Mouse (Mus musculus) cortical plate, adult 2 months (tissue): ENCODE data around the gene Gm43064. TPM values are rescaled to one million over a fixed set of nuclear protein-coding genes. Genes with fewer than 3 reads are reported as not detected.

Source experiments
- H3K27ac ChIP-seq: fragments of 200-500 bp; 2 replicates; pipeline ENCODE4 v1.5.1; 2012; ENCODE audit warnings: low read length, control low read depth, inconsistent platforms; ENCODE audit not compliant: insufficient read depth
- H3K4me1 ChIP-seq: fragments of 200-500 bp; 2 replicates; pipeline ENCODE4 v1.6.1; 2011; ENCODE audit warnings: low read length; ENCODE audit not compliant: control insufficient read depth, insufficient read depth
- H3K4me3 ChIP-seq: fragments of 200-500 bp; 2 replicates; pipeline ENCODE4 v1.5.1; 2011; ENCODE audit warnings: mild to moderate bottlenecking, low read length, control low read depth; ENCODE audit not compliant: insufficient read depth
- CTCF ChIP-seq: fragments of 200-500 bp; IDR thresholded peaks from 2 replicates; pipeline ENCODE4 v1.5.1; 2011; ENCODE audit warnings: mild to moderate bottlenecking, control low read depth, low read length; ENCODE audit not compliant: insufficient read depth; ENCODE audit errors: extremely low read depth
- POLR2A ChIP-seq: fragments of 200-500 bp; IDR thresholded peaks from 2 replicates; pipeline ENCODE4 v1.6.1; 2011; ENCODE audit warnings: mild to moderate bottlenecking, low read length, control low read depth; ENCODE audit not compliant: insufficient read depth; ENCODE audit errors: extremely low read depth
- polyA plus RNA-seq: library from polyadenylated mRNA; depleted of rRNA; stranded (reverse); fragments of >200 nt; gene quantifications from 2 replicates; pipeline ENCODE4 v1.2.3, GENCODE M21; 2012; rRNA removed

The Gm43064 gene
- 0.09 and 0.40 TPM in 2 replicates for polyA plus RNA-seq

- H3K27ac ChIP-seq: peak within 1 kb of the TSS; percentile 86
- peak within 1 kb of the TSS; percentile 73 for H3K4me3 ChIP-seq
- TF ChIP-seq CTCF: no peak
- peak; percentile 88 for TF ChIP-seq POLR2A
- no peaks in the 10 kb centered on the region for H3K4me1 ChIP-seq
Measured at GRCm38 (mm10) chr3:103808891-103809798, at the start of gene Gm43064, which contains the start of the genes Dclre1b and Ap4b1. TSS of gene Gm43064 (plus strand) at chr3:103809573. TSS of gene Dclre1b (minus strand) at chr3:103809444. TSS of gene Ap4b1 (plus strand) at chr3:103809520.

GRCm38 (mm10) chr3:103766789-103767188 is 42.6 kb upstream of the Gm43064 start:
- Histone ChIP-seq H3K4me1 (0 out of 2 replicates have a peak, but pooled peaks cover 2% of the 10 kb centered on the region), H3K27ac (no peak overlapping the region), H3K4me3 (no peak overlapping the region)
- TF ChIP-seq POLR2A: no peak
- no peak for TF ChIP-seq CTCF

GRCm38 (mm10) chr3:103771531-103772130 is 37.7 kb upstream of the Gm43064 start:
- H3K27ac ChIP-seq: 0 out of 2 replicates have a peak overlapping the region, but pooled peaks have one; percentile 21
- TF ChIP-seq POLR2A: no peak
- TF ChIP-seq CTCF: no peak
- no peak overlapping the region for H3K4me3 ChIP-seq
- H3K4me1 ChIP-seq: peaks cover 4% of the 10 kb centered on the region

- peaks cover 4% of the 10 kb centered on the region for H3K4me1 ChIP-seq
- peak overlapping the region; percentile 33; the same call in 1 of the 2 replicates for H3K27ac ChIP-seq
- H3K4me3 ChIP-seq: no peak overlapping the region
- TF ChIP-seq CTCF: no peak
Measured at GRCm38 (mm10) chr3:103772846-103773245, 36.5 kb upstream of the Gm43064 start.

- no peak overlapping the region for H3K27ac ChIP-seq
- H3K4me3 ChIP-seq: no peak overlapping the region
- TF ChIP-seq CTCF: no peak
- TF ChIP-seq POLR2A: no peak
- peaks cover 5% of the 10 kb centered on the region for H3K4me1 ChIP-seq
Measured at GRCm38 (mm10) chr3:103773508-103773907, 35.9 kb upstream of the Gm43064 start.

- TF ChIP-seq POLR2A: no peak
- no peak for TF ChIP-seq CTCF
- H3K27ac ChIP-seq: no peak overlapping the region
- H3K4me1 ChIP-seq: peaks cover 5% of the 10 kb centered on the region
- H3K4me3 ChIP-seq: no peak overlapping the region
Measured at GRCm38 (mm10) chr3:103774009-103774408, 35.4 kb upstream of the Gm43064 start.

GRCm38 (mm10) chr3:103777940-103778339 is 31.4 kb upstream of the Gm43064 start:
- TF ChIP-seq POLR2A: no peak
- TF ChIP-seq CTCF: no peak
- Histone ChIP-seq H3K4me1 (peaks cover 5% of the 10 kb centered on the region), H3K4me3 (no peak overlapping the region), H3K27ac (no peak overlapping the region)

GRCm38 (mm10) chr3:103778660-103779059 is 30.7 kb upstream of the Gm43064 start:
- Histone ChIP-seq H3K27ac (no peak overlapping the region), H3K4me1 (peaks cover 5% of the 10 kb centered on the region), H3K4me3 (no peak overlapping the region)
- TF ChIP-seq POLR2A: no peak
- TF ChIP-seq CTCF: no peak

- TF ChIP-seq CTCF: no peak
- no peak for TF ChIP-seq POLR2A
- peaks cover 5% of the 10 kb centered on the region for H3K4me1 ChIP-seq
- no peak overlapping the region for H3K27ac ChIP-seq
- no peak overlapping the region for H3K4me3 ChIP-seq
Measured at GRCm38 (mm10) chr3:103779183-103779582, 30.2 kb upstream of the Gm43064 start.

GRCm38 (mm10) chr3:103780271-103780670 is 29.1 kb upstream of the Gm43064 start:
- TF ChIP-seq CTCF: no peak
- TF ChIP-seq POLR2A: no peak
- Histone ChIP-seq H3K4me1 (peaks cover 6% of the 10 kb centered on the region), H3K27ac (0 out of 2 replicates have a peak overlapping the region, but pooled peaks have one; percentile 6), H3K4me3 (no peak overlapping the region)

GRCm38 (mm10) chr3:103780777-103781176 is 28.6 kb upstream of the Gm43064 start:
- no peak overlapping the region for H3K27ac ChIP-seq
- H3K4me1 ChIP-seq: peaks cover 6% of the 10 kb centered on the region
- H3K4me3 ChIP-seq: no peak overlapping the region
- TF ChIP-seq CTCF (no peak), POLR2A (no peak)
